Mouse (Mus musculus): ENCODE measurements around the gene Ppp2r2d. TPM values are rescaled to one million over a fixed set of nuclear protein-coding genes. Genes with fewer than 3 reads are reported as not detected.

The Ppp2r2d gene
- polyA plus RNA-seq, 1 experiment from 2014 or later = 76.2 TPM

DNA sequence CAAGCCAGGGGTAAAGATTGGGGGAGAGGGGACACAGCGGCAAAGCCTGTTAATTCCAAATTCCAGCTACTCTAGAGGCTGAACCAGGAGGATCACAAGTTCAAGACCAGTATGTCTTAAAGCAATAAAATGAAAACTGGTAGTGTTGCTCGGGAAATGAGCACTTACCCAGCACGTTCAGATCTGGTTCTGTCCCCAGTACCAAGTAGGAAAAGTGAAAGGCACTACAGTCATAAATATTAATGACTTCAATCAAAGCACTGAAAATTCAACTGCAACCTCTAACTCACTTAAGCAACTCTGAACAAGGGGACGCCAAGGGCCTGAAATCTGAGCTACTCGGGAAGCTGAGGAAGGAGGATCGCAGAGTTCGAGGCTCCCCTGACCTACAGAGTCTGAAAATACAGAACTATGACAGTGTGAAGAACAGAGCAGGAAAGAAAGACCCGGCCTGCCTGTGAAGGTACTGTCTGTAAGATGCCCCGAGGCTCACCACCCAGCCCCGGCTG lies 62.9 kb downstream of the Ppp2r2d start:
- H3K9me3 ChIP-seq (ENCODE audit: control insufficient read depth, low read length) = no peaks in the 10 kb centered on the region
- DNase-seq (ENCODE audit: low spot score, missing footprints) = peak; percentile 93
- peak overlapping the region; percentile 85 for H3K4me2 ChIP-seq
- no peak for ATAC-seq (ENCODE audit: low FRiP score)
- H3K36me3 ChIP-seq (ENCODE audit: control insufficient read depth, insufficient read depth, low read length) = no peaks in the 10 kb centered on the region
- H3K27ac ChIP-seq (ENCODE audit: low read depth, low read length) = peak overlapping the region; percentile 32; the same call in 1 of the 2 replicates
- H3K27me3 ChIP-seq (ENCODE audit: control insufficient read depth, insufficient read depth, low read length) = peaks cover 5% of the 10 kb centered on the region; the same call in 1 of the 2 replicates
- H3K4me1 ChIP-seq (ENCODE audit: control insufficient read depth, insufficient read depth, low read length) = peaks cover 25% of the 10 kb centered on the region
- WGBS = 5% methylated on average over 10 of the region's 10 CpGs
- H3K4me3 ChIP-seq (ENCODE audit: low read depth, low read length) = peak overlapping the region; percentile 66
- H3K9ac ChIP-seq (ENCODE audit: low read length) = peak overlapping the region; percentile 81

DNA sequence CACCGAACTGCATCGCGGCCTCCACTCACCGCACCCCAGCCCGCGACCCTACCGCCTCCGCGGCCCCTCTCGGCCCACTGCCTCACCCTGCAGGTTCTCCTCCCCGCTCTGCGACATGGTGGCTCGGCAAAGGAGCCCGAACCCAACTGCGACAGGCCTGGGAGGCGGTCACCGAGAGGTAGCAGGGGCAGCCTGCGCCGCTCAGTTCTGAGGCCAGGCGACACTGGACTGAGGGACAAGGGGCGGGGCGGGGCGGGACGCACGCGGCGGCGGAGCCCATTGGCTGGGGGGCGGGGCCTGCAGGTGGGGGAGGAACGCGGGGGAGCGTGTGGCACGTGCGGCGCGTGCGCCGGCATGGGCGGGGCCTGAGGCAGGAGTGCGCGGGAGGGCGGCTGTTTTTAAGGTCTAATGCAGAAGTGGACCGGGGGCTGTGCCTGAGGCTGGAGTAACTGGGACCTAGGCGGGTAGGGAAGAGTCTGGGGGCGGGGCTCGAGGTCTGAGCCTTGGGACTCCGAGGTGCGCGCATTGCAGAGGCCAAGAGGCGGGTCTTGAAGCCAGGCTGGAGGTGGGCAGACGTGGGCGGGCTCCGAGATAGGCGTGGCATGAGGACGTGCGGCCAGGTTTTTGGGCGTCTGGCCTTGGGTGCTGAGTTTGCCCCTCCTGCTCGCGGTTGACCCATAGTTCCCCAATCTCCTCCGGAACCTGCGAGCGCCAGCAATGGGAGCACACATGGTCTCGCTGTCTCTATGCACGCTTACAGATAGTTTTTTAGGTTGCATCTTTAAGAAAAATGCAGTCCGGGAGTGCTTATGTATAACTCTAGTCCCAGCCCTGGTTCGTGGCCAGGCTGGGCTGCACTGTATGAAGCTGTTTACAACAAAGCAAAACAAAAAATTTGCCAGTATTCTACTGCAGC lies 63.7 kb downstream of the Ppp2r2d start, which contains the start of gene Bnip3:
Bnip3 (minus strand) TSS at position 243 of the 916 bp plus-strand sequence.
- Histone ChIP-seq H3K4me2 (peak within 1 kb of the TSS; percentile 85), H3K9me3 (ENCODE audit: control insufficient read depth, low read length) (no peaks in the 10 kb centered on the region), H3K27ac (ENCODE audit: low read depth, low read length) (peak within 1 kb of the TSS; percentile 32; the same call in 1 of the 2 replicates), H3K27me3 (ENCODE audit: control insufficient read depth, insufficient read depth, low read length) (peaks cover 5% of the 10 kb centered on the region; the same call in 1 of the 2 replicates), H3K36me3 (ENCODE audit: control insufficient read depth, insufficient read depth, low read length) (no peaks in the 10 kb centered on the region), H3K4me1 (ENCODE audit: control insufficient read depth, insufficient read depth, low read length) (peaks cover 25% of the 10 kb centered on the region), H3K4me3 (ENCODE audit: low read depth, low read length) (peak within 1 kb of the TSS; percentile 66), H3K9ac (ENCODE audit: low read length) (peak within 1 kb of the TSS; percentile 81)
- under 1% methylated on average over 65 of the region's 66 CpGs for WGBS
- ATAC-seq (ENCODE audit: low FRiP score) (peak; percentile 98), DNase-seq (ENCODE audit: low spot score, missing footprints) (peak; percentile 99)

DNA sequence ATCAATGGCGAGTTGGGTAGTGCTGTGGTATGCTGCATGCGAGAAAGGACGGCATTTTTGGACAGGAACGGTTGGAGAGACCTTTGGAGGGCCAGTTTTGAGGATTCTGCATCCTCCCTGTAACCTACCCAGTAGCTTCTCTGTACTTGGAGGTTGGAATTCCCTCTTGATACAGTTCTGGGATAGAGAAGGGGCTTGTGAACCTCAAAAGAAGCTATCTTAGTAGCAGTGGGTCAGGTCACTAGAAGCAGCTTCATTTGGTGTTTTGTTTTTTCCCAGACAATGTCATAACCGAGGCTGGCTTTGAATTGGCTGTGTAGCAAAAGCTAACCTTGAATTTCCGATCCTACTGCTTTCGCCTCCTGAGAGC lies 64.3 kb downstream of the Ppp2r2d start:
- peak overlapping the region; percentile 85 for H3K4me2 ChIP-seq
- WGBS = 24% methylated on average over 7 of the region's 7 CpGs
- H3K36me3 ChIP-seq (ENCODE audit: control insufficient read depth, insufficient read depth, low read length) = no peaks in the 10 kb centered on the region
- DNase-seq (ENCODE audit: low spot score, missing footprints) (peak; percentile 88), ATAC-seq (ENCODE audit: low FRiP score) (no peak)
- H3K9ac ChIP-seq (ENCODE audit: low read length) = peak overlapping the region; percentile 42; the same call in 1 of the 2 replicates
- no peaks in the 10 kb centered on the region for H3K9me3 ChIP-seq (ENCODE audit: control insufficient read depth, low read length)
- H3K27me3 ChIP-seq (ENCODE audit: control insufficient read depth, insufficient read depth, low read length) = peaks cover 5% of the 10 kb centered on the region; the same call in 1 of the 2 replicates
- peaks cover 25% of the 10 kb centered on the region for H3K4me1 ChIP-seq (ENCODE audit: control insufficient read depth, insufficient read depth, low read length)
- H3K4me3 ChIP-seq (ENCODE audit: low read depth, low read length) = peak overlapping the region; percentile 66
- no peak overlapping the region for H3K27ac ChIP-seq (ENCODE audit: low read depth, low read length)

DNA sequence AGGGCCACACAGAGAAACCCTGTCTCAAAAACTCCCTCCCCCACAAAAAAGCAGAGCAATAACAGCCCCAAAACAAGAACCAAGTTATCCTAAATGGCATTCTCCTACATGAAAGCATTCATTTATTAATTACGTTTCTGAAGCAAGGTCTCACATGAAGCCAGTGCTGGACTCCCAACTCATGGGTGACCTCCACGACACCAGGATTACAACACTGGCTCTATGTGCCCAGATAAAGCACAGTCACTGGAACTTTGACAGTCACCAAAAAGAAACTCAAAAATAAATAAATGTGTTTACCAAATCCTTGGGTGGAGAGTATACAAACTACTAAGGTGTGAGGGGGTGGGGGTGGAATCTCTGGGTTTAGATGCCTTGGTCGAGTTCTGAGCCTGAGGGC lies 67.7 kb downstream of the Ppp2r2d start:
- Histone ChIP-seq H3K36me3 (ENCODE audit: control insufficient read depth, insufficient read depth, low read length) (no peaks in the 10 kb centered on the region), H3K9ac (ENCODE audit: low read length) (no peak overlapping the region), H3K4me2 (no peak overlapping the region), H3K27me3 (ENCODE audit: control insufficient read depth, insufficient read depth, low read length) (peaks cover 5% of the 10 kb centered on the region; the same call in 1 of the 2 replicates), H3K4me3 (ENCODE audit: low read depth, low read length) (no peak overlapping the region), H3K4me1 (ENCODE audit: control insufficient read depth, insufficient read depth, low read length) (peaks cover 8% of the 10 kb centered on the region), H3K27ac (ENCODE audit: low read depth, low read length) (no peak overlapping the region), H3K9me3 (ENCODE audit: control insufficient read depth, low read length) (no peaks in the 10 kb centered on the region)
- ATAC-seq (ENCODE audit: low FRiP score) = no peak
- 75% methylated on average over 3 of the region's 3 CpGs for WGBS
- no peak for DNase-seq (ENCODE audit: low spot score, missing footprints)

DNA sequence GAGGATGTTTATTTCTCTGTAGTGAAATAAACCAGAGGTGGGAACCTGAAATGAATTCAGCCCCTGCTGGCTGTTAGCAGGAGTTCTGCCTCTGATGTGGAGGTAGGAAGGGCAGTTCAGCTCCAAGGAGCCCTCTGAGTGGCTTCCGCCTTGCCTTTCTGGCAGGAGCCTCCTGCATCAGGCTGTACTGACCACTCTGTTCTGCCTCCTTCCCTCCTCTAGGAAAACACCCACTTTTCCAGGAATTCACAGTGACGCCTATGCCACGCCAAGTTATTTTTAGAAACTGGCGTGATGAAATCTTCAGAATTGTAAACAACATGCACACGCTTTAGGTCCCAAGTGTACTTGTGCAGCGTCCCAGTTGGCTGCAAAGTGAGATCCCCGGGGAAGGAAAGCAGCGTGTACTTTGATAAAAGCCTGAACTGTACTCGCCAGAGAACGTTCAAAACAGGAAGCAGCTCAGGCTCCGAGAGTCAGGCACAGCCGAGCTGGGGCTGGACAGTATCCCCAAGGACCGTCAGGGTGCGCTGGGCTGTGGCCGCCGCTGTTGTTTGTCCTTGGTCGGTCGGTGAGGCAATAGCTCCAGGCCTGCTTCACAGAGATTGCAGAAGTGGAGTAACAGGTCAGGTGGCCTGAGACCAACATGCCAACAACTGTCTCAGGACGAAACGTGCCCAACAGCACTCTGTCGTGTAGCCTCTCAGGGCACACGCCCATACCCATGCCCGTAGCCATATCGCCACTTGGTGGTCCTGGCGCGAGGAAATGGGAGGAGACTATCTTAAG lies 73.5 kb downstream of the Ppp2r2d start:
- WGBS = 6% methylated on average over 26 of the region's 26 CpGs
- Histone ChIP-seq H3K27ac (ENCODE audit: low read depth, low read length) (no peak overlapping the region), H3K27me3 (ENCODE audit: control insufficient read depth, insufficient read depth, low read length) (no peaks in the 10 kb centered on the region), H3K9ac (ENCODE audit: low read length) (peak overlapping the region; percentile 46), H3K9me3 (ENCODE audit: control insufficient read depth, low read length) (no peaks in the 10 kb centered on the region), H3K4me1 (ENCODE audit: control insufficient read depth, insufficient read depth, low read length) (peaks cover 2% of the 10 kb centered on the region; the same call in 1 of the 2 replicates), H3K4me2 (peak overlapping the region; percentile 50), H3K4me3 (ENCODE audit: low read depth, low read length) (peak overlapping the region; percentile 22), H3K36me3 (ENCODE audit: control insufficient read depth, insufficient read depth, low read length) (no peaks in the 10 kb centered on the region)
- ATAC-seq (ENCODE audit: low FRiP score) (no peak), DNase-seq (ENCODE audit: low spot score, missing footprints) (peak; percentile 88)

DNA sequence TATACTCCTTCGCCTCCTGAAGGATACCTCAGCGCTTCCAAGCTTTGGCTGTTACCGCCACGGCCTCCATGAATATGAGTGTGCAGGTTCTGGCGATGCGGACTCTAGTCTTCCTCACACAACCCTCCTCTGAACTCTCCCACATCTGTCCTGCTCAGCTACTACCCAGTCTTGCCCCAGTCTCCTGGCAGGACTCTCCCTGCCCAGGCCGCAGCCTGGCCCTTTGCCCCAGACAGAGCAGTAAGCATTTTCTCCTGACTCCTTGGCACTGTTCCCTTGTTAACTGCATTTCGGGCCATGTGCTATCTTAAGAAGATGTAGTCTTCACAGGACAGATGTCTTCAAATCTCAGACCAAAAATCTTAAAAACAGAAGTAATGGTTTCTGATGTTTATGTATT lies 75.7 kb downstream of the Ppp2r2d start:
- Histone ChIP-seq H3K9ac (ENCODE audit: low read length) (no peak overlapping the region), H3K4me1 (ENCODE audit: control insufficient read depth, insufficient read depth, low read length) (peaks cover 2% of the 10 kb centered on the region; the same call in 1 of the 2 replicates), H3K27me3 (ENCODE audit: control insufficient read depth, insufficient read depth, low read length) (no peaks in the 10 kb centered on the region), H3K36me3 (ENCODE audit: control insufficient read depth, insufficient read depth, low read length) (no peaks in the 10 kb centered on the region), H3K4me3 (ENCODE audit: low read depth, low read length) (no peak overlapping the region), H3K9me3 (ENCODE audit: control insufficient read depth, low read length) (no peaks in the 10 kb centered on the region), H3K4me2 (no peak overlapping the region), H3K27ac (ENCODE audit: low read depth, low read length) (no peak overlapping the region)
- WGBS = 96% methylated on average over 8 of the region's 8 CpGs
- no peak for ATAC-seq (ENCODE audit: low FRiP score)
- DNase-seq (ENCODE audit: low spot score, missing footprints) = no peak

DNA sequence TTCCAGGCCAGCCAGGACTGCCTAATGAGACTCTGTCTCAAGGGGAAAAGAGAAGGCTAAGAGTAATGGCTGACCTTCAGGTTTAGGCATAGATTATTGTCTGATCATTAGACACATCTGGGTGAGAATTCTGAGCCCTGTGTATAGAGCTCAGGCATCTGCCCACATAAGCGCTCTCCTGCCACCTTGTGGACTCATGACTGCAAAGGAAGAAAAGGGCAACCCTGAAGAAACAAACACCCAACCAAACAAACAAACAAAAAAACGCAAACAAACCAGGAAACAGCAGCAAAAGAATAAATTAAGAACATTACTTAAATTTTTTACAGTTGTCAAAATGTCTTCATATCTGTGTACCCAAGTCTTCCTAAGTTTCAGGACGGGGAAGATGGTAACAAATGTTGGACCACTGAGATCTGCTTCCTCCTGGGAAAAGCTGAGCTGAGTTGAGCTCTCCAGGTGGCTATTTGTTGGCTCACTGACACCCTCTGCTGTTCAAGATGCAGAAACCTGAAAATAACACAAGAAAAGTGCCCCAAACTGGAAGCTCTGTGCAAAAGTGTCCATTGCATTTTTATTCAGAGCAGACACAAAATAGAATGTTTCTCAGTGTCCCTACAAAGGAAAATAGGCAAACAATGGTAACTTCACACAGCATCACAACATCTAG lies 78.0 kb downstream of the Ppp2r2d start:
- ATAC-seq (ENCODE audit: low FRiP score) = no peak
- peak; percentile 85 for DNase-seq (ENCODE audit: low spot score, missing footprints)
- Histone ChIP-seq H3K4me3 (ENCODE audit: low read depth, low read length) (no peak overlapping the region), H3K27me3 (ENCODE audit: control insufficient read depth, insufficient read depth, low read length) (no peaks in the 10 kb centered on the region), H3K27ac (ENCODE audit: low read depth, low read length) (no peak overlapping the region), H3K36me3 (ENCODE audit: control insufficient read depth, insufficient read depth, low read length) (no peaks in the 10 kb centered on the region), H3K9ac (ENCODE audit: low read length) (no peak overlapping the region), H3K9me3 (ENCODE audit: control insufficient read depth, low read length) (no peaks in the 10 kb centered on the region), H3K4me2 (no peak overlapping the region), H3K4me1 (ENCODE audit: control insufficient read depth, insufficient read depth, low read length) (peaks cover 2% of the 10 kb centered on the region; the same call in 1 of the 2 replicates)
- WGBS = 6% methylated on average over 3 of the region's 3 CpGs

DNA sequence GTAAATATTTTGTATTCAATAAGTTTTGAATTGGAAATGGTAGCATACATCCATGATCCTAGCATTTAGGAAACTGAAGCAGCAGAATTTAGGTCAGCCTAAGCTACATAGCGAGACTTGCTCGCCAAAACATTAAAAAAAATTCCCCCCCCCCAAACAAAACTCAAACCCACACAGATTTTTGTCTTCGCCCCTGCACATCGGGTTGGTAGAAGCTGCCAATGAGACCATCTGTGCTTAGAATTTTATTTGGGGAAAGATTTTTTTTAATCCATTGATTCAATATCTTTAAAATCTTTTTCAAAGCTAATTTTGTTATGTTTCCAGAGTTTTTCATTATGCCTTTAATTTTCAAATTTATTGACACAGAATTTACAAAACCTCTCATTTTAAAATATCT lies 82.6 kb downstream of the Ppp2r2d start:
- H3K9me3 ChIP-seq (ENCODE audit: control insufficient read depth, low read length) = no peaks in the 10 kb centered on the region
- no peaks in the 10 kb centered on the region for H3K4me1 ChIP-seq (ENCODE audit: control insufficient read depth, insufficient read depth, low read length)
- H3K27me3 ChIP-seq (ENCODE audit: control insufficient read depth, insufficient read depth, low read length) = no peaks in the 10 kb centered on the region
- ATAC-seq (ENCODE audit: low FRiP score) (no peak), DNase-seq (ENCODE audit: low spot score, missing footprints) (no peak)
- H3K9ac ChIP-seq (ENCODE audit: low read length) = no peak overlapping the region
- H3K36me3 ChIP-seq (ENCODE audit: control insufficient read depth, insufficient read depth, low read length) = no peaks in the 10 kb centered on the region
- no peak overlapping the region for H3K27ac ChIP-seq (ENCODE audit: low read depth, low read length)
- H3K4me2 ChIP-seq = no peak overlapping the region
- H3K4me3 ChIP-seq (ENCODE audit: low read depth, low read length) = no peak overlapping the region
- 91% methylated on average over 4 of the region's 4 CpGs for WGBS
